Mouse (Mus musculus): ENCODE data around the gene Irak3. TPM values are rescaled to one million over a fixed set of nuclear protein-coding genes. Genes with fewer than 3 reads are reported as not detected.

The Irak3 gene
- 0.74 and 0.80 TPM in 2 replicates for polyA plus RNA-seq (2014; fragmentation: Nextera tagmentation; extraction: Ambion mirVana)

DNA sequence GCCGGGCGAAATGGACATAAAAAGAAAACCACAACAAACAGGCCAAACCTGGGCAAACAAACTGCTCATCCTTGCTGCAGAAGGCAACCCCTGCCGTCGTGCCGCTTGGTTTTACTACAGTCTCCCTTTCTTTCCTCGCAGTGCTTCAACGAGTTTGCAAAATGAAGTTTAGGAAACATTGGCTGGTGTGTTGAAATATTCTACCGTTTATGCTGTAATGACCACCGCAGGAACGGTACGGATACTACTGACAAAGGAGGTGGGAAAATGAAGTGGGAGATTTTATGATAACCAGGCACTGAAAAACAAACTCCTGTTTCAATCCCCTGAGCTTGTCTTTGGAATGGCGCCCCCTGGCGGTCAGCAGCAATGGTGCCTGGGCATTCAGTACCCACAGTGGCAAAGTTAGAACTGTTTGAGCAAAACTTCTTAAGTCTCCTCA is at the start of gene Irak3:
Gene Irak3, minus strand, starts transcription at position 170 of the 442 bp plus-strand sequence.
- Histone ChIP-seq H3K36me3 (ENCODE audit: control insufficient read depth, insufficient read depth, low read length) (no peaks in the 10 kb centered on the region), H3K4me3 (ENCODE audit: low read length) (peak within 1 kb of the TSS; percentile 51), H3K4me2 (replicated peaks; ENCODE audit: low read depth, low read length) (peak within 1 kb of the TSS; percentile 93), H3K9ac (ENCODE audit: low read depth, low read length) (peak within 1 kb of the TSS; percentile 53), H3K4me1 (ENCODE audit: control insufficient read depth, insufficient read depth, low read length) (0 out of 2 replicates have a peak, but pooled peaks cover 8% of the 10 kb centered on the region), H3K27me3 (ENCODE audit: control insufficient read depth, insufficient read depth, low read length) (peaks cover 5% of the 10 kb centered on the region; the same call in 1 of the 2 replicates), H3K27ac (ENCODE audit: low read depth, low read length) (no peak within 1 kb of the TSS), H3K9me3 (ENCODE audit: control insufficient read depth, low read length) (no peaks in the 10 kb centered on the region)
- WGBS, result 3% methylated on average over 13 of the region's 13 CpGs
- ATAC-seq (ENCODE audit: low FRiP score, low TSS enrichment), result no peak

- no peak overlapping the region for H3K27ac ChIP-seq (ENCODE audit: low read depth, low read length)
- no peaks in the 10 kb centered on the region for H3K36me3 ChIP-seq (ENCODE audit: control insufficient read depth, insufficient read depth, low read length)
- ATAC-seq (ENCODE audit: low FRiP score, low TSS enrichment), result no peak
- H3K9ac ChIP-seq (ENCODE audit: low read depth, low read length), result no peak overlapping the region
- 60% methylated on average over 11 of the region's 11 CpGs for WGBS
- H3K4me2 ChIP-seq (replicated peaks; ENCODE audit: low read depth, low read length), result no peak overlapping the region
- H3K27me3 ChIP-seq (ENCODE audit: control insufficient read depth, insufficient read depth, low read length), result no peaks in the 10 kb centered on the region
- H3K4me3 ChIP-seq (ENCODE audit: low read length), result no peak overlapping the region
- H3K9me3 ChIP-seq (ENCODE audit: control insufficient read depth, low read length), result no peaks in the 10 kb centered on the region
- peaks cover 20% of the 10 kb centered on the region for H3K4me1 ChIP-seq (ENCODE audit: control insufficient read depth, insufficient read depth, low read length)
These were observed 49.2 kb upstream of the Irak3 start for GRCm38 (mm10) chr10:120250911-120251683.

GRCm38 (mm10) chr10:120246994-120247750 is 45.2 kb upstream of the Irak3 start:
- peak; percentile 68 for ATAC-seq (ENCODE audit: low FRiP score, low TSS enrichment)
- H3K4me1 ChIP-seq (ENCODE audit: control insufficient read depth, insufficient read depth, low read length), result peaks cover 10% of the 10 kb centered on the region; the same call in 1 of the 2 replicates

GRCm38 (mm10) chr10:120245681-120246080 is 43.8 kb upstream of the Irak3 start:
- no peaks in the 10 kb centered on the region for H3K27me3 ChIP-seq (ENCODE audit: control insufficient read depth, insufficient read depth, low read length)
- H3K27ac ChIP-seq (ENCODE audit: low read depth, low read length), result no peak overlapping the region
- no peak for ATAC-seq (ENCODE audit: low FRiP score, low TSS enrichment)
- H3K9me3 ChIP-seq (ENCODE audit: control insufficient read depth, low read length), result no peaks in the 10 kb centered on the region
- 82% methylated on average over 5 of the region's 5 CpGs for WGBS
- H3K4me2 ChIP-seq (replicated peaks; ENCODE audit: low read depth, low read length), result peak overlapping the region; percentile 4; the same call in 1 of the 2 replicates
- no peak overlapping the region for H3K4me3 ChIP-seq (ENCODE audit: low read length)
- peaks cover 7% of the 10 kb centered on the region; the same call in 1 of the 2 replicates for H3K4me1 ChIP-seq (ENCODE audit: control insufficient read depth, insufficient read depth, low read length)
- no peak overlapping the region for H3K9ac ChIP-seq (ENCODE audit: low read depth, low read length)
- H3K36me3 ChIP-seq (ENCODE audit: control insufficient read depth, insufficient read depth, low read length), result no peaks in the 10 kb centered on the region

More at GRCm38 (mm10) chr10:120246994-120247750, 45.2 kb upstream of the Irak3 start:
- Histone ChIP-seq H3K9ac (ENCODE audit: low read depth, low read length) (peak overlapping the region; percentile 32), H3K4me3 (ENCODE audit: low read length) (peak overlapping the region; percentile 12; the same call in 1 of the 2 replicates), H3K27me3 (ENCODE audit: control insufficient read depth, insufficient read depth, low read length) (no peaks in the 10 kb centered on the region), H3K9me3 (ENCODE audit: control insufficient read depth, low read length) (no peaks in the 10 kb centered on the region), H3K36me3 (ENCODE audit: control insufficient read depth, insufficient read depth, low read length) (no peaks in the 10 kb centered on the region), H3K4me2 (replicated peaks; ENCODE audit: low read depth, low read length) (peak overlapping the region; percentile 32), H3K27ac (ENCODE audit: low read depth, low read length) (peak overlapping the region; percentile 43; the same call in 1 of the 2 replicates)
- 11% methylated on average over 9 of the region's 9 CpGs for WGBS

GRCm38 (mm10) chr10:120242421-120242820 is 40.5 kb upstream of the Irak3 start:
- no peak for ATAC-seq (ENCODE audit: low FRiP score, low TSS enrichment)

DNA sequence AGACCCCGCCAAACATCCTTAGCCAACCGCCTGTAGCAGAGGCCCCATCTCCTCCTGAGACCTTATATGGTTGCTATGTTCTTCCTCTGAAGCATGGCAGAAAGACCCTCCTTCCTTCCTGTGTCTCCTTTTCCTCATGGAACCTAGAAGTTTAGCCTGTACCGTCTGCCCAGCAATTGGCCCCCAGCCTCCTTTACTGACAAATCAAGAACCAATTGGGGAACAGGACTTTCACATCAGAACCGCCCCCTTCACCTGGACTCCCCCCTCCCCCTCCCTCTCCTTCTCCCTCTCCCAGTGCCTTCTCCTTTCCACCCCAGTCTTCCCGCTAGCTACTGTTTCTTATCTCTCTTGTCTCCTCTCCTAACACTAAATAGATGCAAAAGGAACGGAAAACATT is 37.5 kb upstream of the Irak3 start:
- Histone ChIP-seq H3K4me3 (ENCODE audit: low read length) (no peak overlapping the region), H3K36me3 (ENCODE audit: control insufficient read depth, insufficient read depth, low read length) (no peaks in the 10 kb centered on the region), H3K27ac (ENCODE audit: low read depth, low read length) (no peak overlapping the region), H3K9me3 (ENCODE audit: control insufficient read depth, low read length) (no peaks in the 10 kb centered on the region), H3K27me3 (ENCODE audit: control insufficient read depth, insufficient read depth, low read length) (no peaks in the 10 kb centered on the region), H3K9ac (ENCODE audit: low read depth, low read length) (no peak overlapping the region), H3K4me2 (replicated peaks; ENCODE audit: low read depth, low read length) (no peak overlapping the region), H3K4me1 (ENCODE audit: control insufficient read depth, insufficient read depth, low read length) (no peaks in the 10 kb centered on the region)
- ATAC-seq (ENCODE audit: low FRiP score, low TSS enrichment), result no peak
- WGBS, result 65% methylated on average over 6 of the region's 6 CpGs

More at GRCm38 (mm10) chr10:120242421-120242820, 40.5 kb upstream of the Irak3 start:
- Histone ChIP-seq H3K27me3 (ENCODE audit: control insufficient read depth, insufficient read depth, low read length) (no peaks in the 10 kb centered on the region), H3K9me3 (ENCODE audit: control insufficient read depth, low read length) (no peaks in the 10 kb centered on the region), H3K4me3 (ENCODE audit: low read length) (no peak overlapping the region), H3K36me3 (ENCODE audit: control insufficient read depth, insufficient read depth, low read length) (no peaks in the 10 kb centered on the region), H3K27ac (ENCODE audit: low read depth, low read length) (no peak overlapping the region), H3K9ac (ENCODE audit: low read depth, low read length) (no peak overlapping the region), H3K4me1 (ENCODE audit: control insufficient read depth, insufficient read depth, low read length) (peaks cover 4% of the 10 kb centered on the region; the same call in 1 of the 2 replicates), H3K4me2 (replicated peaks; ENCODE audit: low read depth, low read length) (no peak overlapping the region)
- WGBS, result 27% methylated on average over 6 of the region's 6 CpGs

- Histone ChIP-seq H3K4me1 (ENCODE audit: control insufficient read depth, insufficient read depth, low read length) (no peaks in the 10 kb centered on the region), H3K27ac (ENCODE audit: low read depth, low read length) (no peak overlapping the region), H3K36me3 (ENCODE audit: control insufficient read depth, insufficient read depth, low read length) (no peaks in the 10 kb centered on the region; the same call in 1 of the 2 replicates), H3K9me3 (ENCODE audit: control insufficient read depth, low read length) (no peaks in the 10 kb centered on the region), H3K9ac (ENCODE audit: low read depth, low read length) (no peak overlapping the region), H3K4me2 (replicated peaks; ENCODE audit: low read depth, low read length) (no peak overlapping the region), H3K27me3 (ENCODE audit: control insufficient read depth, insufficient read depth, low read length) (no peaks in the 10 kb centered on the region), H3K4me3 (ENCODE audit: low read length) (no peak overlapping the region)
- no peak for ATAC-seq (ENCODE audit: low FRiP score, low TSS enrichment)
- 91% methylated on average over 8 of the region's 8 CpGs for WGBS
These were observed 36.3 kb upstream of the Irak3 start for GRCm38 (mm10) chr10:120238241-120238640.

- no peak overlapping the region for H3K9ac ChIP-seq (ENCODE audit: low read depth, low read length)
- WGBS, result 62% methylated on average over 9 of the region's 9 CpGs
- H3K4me2 ChIP-seq (replicated peaks; ENCODE audit: low read depth, low read length), result no peak overlapping the region
- H3K4me3 ChIP-seq (ENCODE audit: low read length), result no peak overlapping the region
- no peaks in the 10 kb centered on the region for H3K4me1 ChIP-seq (ENCODE audit: control insufficient read depth, insufficient read depth, low read length)
- no peak overlapping the region for H3K27ac ChIP-seq (ENCODE audit: low read depth, low read length)
- ATAC-seq (ENCODE audit: low FRiP score, low TSS enrichment), result no peak
- no peaks in the 10 kb centered on the region; the same call in 1 of the 2 replicates for H3K36me3 ChIP-seq (ENCODE audit: control insufficient read depth, insufficient read depth, low read length)
- no peaks in the 10 kb centered on the region for H3K27me3 ChIP-seq (ENCODE audit: control insufficient read depth, insufficient read depth, low read length)
- H3K9me3 ChIP-seq (ENCODE audit: control insufficient read depth, low read length), result no peaks in the 10 kb centered on the region
These were observed 34.9 kb upstream of the Irak3 start for GRCm38 (mm10) chr10:120236855-120237254.
